Mouse (Mus musculus) kidney, embryonic 15.5 days (tissue): ENCODE results near the gene Ptger3. TPM values are rescaled to one million over a fixed set of nuclear protein-coding genes. Genes with fewer than 3 reads are reported as not detected.

Source experiments
- ATAC-seq: fragments of 200-750 bp; cut with Nextera tagmentation; replicated peaks from 2 replicates; pipeline ENCODE4 v1.8.0; 2017; ENCODE audit warnings: moderate TSS enrichment; ENCODE audit not compliant: low FRiP score
- H3K27ac ChIP-seq: fragments of 300-500 bp; sonication (generic); 2 replicates; pipeline ENCODE4 v1.5.1; 2015; ENCODE audit warnings: mild to moderate bottlenecking, inconsistent platforms
- H3K27me3 ChIP-seq: fragments of 300-500 bp; sonication (generic); 2 replicates; pipeline ENCODE4 v1.6.1; 2015; ENCODE audit warnings: inconsistent platforms
- H3K36me3 ChIP-seq: fragments of 300-500 bp; sonication (generic); 2 replicates; pipeline ENCODE4 v1.6.1; 2015; ENCODE audit warnings: inconsistent platforms
- H3K4me1 ChIP-seq: fragments of 300-500 bp; sonication (generic); 2 replicates; pipeline ENCODE4 v1.6.1; 2015; ENCODE audit warnings: inconsistent platforms
- H3K4me2 ChIP-seq: fragments of 300-500 bp; sonication (generic); 2 replicates; pipeline ENCODE4 v1.6.1; 2015; ENCODE audit warnings: moderate library complexity, mild to moderate bottlenecking, inconsistent platforms
- H3K4me3 ChIP-seq: fragments of 300-500 bp; sonication (generic); replicated peaks from 2 replicates; pipeline ENCODE4 v1.5.1; 2015; ENCODE audit warnings: mild to moderate bottlenecking, inconsistent platforms
- H3K9ac ChIP-seq: fragments of 300-500 bp; sonication (generic); 2 replicates; pipeline ENCODE4 v1.6.1; 2015; ENCODE audit warnings: mild to moderate bottlenecking, inconsistent platforms
- H3K9me3 ChIP-seq: fragments of 300-500 bp; sonication (generic); replicated peaks from 2 replicates; pipeline ENCODE4 v1.6.1; 2016; ENCODE audit warnings: inconsistent platforms
- WGBS: fragments of 180-500 bp; shearing (Covaris S2); methylation state at CpG from one replicate; pipeline ENCODE4 v1.1.7; 2015; ENCODE audit warnings: mixed read lengths; 5-methylcytosine and 5-hydroxymethylcytosine counted together
- microRNA counts: library from miRNA; unstranded; fragments of <30 nt; microRNA quantifications from one replicate; lab custom pipeline; 2016
- microRNA-seq: library from miRNA; unstranded; fragments of <30 nt; microRNA quantifications from one replicate; pipeline ENCODE4, GENCODE M21; 2016
- polyA plus RNA-seq: library from polyadenylated mRNA; unstranded; fragments of >200 nt; fragmentation: Nextera tagmentation; extraction: Ambion mirVana; gene quantifications from 2 replicates; pipeline ENCODE4 v1.2.1, GENCODE M21; 2015

Gene Ptger3
- polyA plus RNA-seq, 1 experiment from 2014 or later = 7.2 TPM

DNA sequence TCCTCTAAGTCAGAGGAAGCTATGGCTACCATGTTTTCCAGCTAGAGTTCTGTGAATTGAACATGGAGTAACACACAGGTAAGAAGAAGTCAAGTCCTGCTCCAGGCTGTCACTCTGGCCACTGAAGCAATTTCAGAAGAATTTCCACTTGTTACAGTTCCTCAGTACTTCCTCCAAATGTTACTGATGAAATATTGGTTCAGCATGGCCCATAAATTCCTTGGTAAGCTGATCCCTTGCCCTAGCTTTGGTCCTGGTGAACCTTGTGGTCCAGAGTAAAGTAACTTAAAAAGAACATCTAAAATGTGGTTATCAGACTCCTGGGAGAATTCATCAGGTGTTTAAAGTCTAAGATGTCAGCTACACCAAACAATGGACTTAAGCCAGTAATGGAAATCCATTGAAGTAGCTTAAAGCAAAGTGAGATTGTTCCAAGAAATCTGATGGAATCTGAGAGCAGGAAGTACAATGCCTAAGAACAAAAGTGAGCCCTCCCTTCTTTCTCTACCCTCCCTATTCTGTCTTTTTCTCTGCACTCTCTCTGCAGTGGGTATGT is 97.9 kb downstream of the Ptger3 start:
- Histone ChIP-seq H3K9ac (no peak overlapping the region), H3K4me1 (peaks cover 9% of the 10 kb centered on the region; the same call in 1 of the 2 replicates), H3K4me3 (no peak overlapping the region), H3K36me3 (no peaks in the 10 kb centered on the region), H3K4me2 (no peak overlapping the region), H3K27me3 (no peaks in the 10 kb centered on the region), H3K27ac (peak overlapping the region; percentile 51; the same call in 1 of the 2 replicates), H3K9me3 (no peaks in the 10 kb centered on the region)
- peak; percentile 73; the same call in 1 of the 2 replicates for ATAC-seq

DNA sequence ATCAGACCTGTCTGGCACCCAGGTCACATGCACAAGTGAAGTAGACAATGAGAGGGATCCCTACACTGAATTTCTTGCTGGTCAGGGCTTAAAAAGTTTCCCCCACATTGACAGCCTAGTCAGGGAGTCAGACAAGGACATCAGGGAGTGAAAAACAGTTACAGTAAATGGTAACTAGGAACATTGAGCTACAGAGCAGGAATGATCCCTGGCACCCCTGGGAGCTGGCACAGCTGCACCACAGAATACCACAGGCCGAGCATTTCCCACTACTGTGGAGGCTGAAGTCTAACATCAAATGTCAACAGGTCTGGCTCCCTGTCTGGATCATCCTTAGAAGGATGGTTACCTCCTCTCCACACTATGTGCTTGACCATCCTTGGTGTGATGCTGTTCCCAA is 98.8 kb downstream of the Ptger3 start:
- ATAC-seq = no peak
- H3K4me2 ChIP-seq = no peak overlapping the region
- WGBS = 52% methylated on average over 1 of the region's 1 CpGs
- no peaks in the 10 kb centered on the region for H3K36me3 ChIP-seq
- H3K9ac ChIP-seq = no peak overlapping the region
- no peaks in the 10 kb centered on the region for H3K27me3 ChIP-seq
- H3K9me3 ChIP-seq = no peaks in the 10 kb centered on the region
- H3K27ac ChIP-seq = no peak overlapping the region
- H3K4me1 ChIP-seq = peaks cover 9% of the 10 kb centered on the region; the same call in 1 of the 2 replicates
- H3K4me3 ChIP-seq = no peak overlapping the region

DNA sequence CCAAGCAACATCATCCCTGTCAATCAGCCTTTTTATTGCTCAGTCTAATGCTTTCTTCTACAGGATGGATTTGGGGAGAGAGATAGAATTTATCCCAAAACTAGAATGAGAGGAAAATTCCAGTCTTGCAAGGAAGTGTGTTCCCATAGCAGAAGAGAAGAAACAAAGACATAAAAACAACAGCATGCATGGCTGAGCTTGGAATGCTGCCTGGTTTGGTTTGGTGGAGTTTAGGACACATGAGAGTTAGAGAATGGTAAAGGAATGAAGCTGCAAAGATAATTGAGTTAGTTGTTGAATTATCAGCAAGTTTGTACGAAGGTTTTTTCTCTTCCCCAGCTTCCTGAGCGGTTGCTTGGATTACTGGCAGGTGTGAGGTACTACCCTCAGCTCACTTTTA is 99.5 kb downstream of the Ptger3 start:
- Histone ChIP-seq H3K27me3 (no peaks in the 10 kb centered on the region), H3K9me3 (no peaks in the 10 kb centered on the region), H3K9ac (no peak overlapping the region), H3K36me3 (no peaks in the 10 kb centered on the region), H3K4me3 (no peak overlapping the region), H3K27ac (no peak overlapping the region), H3K4me2 (no peak overlapping the region), H3K4me1 (peaks cover 9% of the 10 kb centered on the region; the same call in 1 of the 2 replicates)
- WGBS = 63% methylated on average over 2 of the region's 2 CpGs
- peak; percentile 69 for ATAC-seq

DNA sequence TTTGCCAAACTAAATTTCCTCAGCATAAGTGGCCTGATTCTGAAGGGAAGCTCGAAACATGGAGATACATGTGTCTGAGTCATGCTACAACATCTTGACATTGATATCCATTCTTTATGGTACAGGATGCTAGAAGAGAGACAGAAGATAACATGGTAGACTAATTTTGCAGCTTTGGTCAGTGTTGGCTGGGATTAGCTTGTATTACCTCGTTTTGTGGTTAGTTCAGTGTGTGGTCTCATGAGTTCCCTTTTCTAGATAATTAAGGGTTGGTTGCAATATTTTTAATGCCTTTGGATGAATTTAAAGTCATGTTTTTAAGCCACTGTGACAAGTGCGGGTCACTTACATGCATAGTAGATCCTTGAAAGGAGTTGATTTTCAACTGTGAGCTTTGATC is 119.4 kb downstream of the Ptger3 start:
- H3K4me2 ChIP-seq = no peak overlapping the region
- 81% methylated on average over 3 of the region's 3 CpGs for WGBS
- no peak overlapping the region for H3K4me3 ChIP-seq

DNA sequence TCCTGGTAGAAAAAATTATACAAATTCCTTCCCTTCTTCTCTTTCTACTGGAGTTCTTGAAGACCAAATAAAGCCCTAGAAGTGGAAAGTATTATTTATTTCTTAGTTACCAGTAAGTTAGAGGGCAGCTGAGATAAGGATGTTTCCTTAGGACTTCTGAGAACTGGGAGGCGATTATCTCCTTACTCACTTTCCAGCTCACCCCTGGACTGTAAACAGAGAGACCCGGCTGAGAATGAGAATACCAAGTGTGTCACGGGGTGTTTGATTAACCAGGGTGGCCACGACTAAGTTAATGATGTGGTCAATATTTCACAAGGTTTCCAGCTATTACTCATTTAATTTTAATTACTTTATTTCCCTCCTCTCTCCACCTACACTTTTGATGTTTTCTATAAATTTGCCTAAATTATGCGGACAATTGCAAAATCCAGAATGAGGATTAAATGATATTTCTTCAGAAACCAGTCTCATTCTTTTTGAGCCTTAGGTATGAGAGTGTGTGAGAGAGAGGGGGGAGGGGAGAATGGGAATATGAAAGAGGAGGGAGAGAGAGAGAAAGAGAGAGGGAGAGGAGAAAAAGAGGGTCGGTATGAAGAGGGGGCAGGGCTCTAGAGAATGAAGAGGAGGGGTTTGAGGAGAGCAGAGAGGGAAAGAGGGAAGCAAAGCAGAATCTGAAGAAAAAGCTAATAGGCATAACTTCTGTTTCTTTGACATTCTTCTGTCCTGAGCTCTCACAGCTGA is 121.9 kb downstream of the Ptger3 start:
- Histone ChIP-seq H3K36me3 (no peaks in the 10 kb centered on the region), H3K4me1 (no peaks in the 10 kb centered on the region), H3K27me3 (no peaks in the 10 kb centered on the region), H3K27ac (no peak overlapping the region), H3K4me2 (no peak overlapping the region), H3K9ac (no peak overlapping the region), H3K4me3 (no peak overlapping the region), H3K9me3 (no peaks in the 10 kb centered on the region)
- peak; percentile 86 for ATAC-seq
- 48% methylated on average over 6 of the region's 6 CpGs for WGBS

More for the DNA sequence above, 119.4 kb downstream of the Ptger3 start:
- Histone ChIP-seq H3K9me3 (no peaks in the 10 kb centered on the region), H3K27me3 (no peaks in the 10 kb centered on the region), H3K36me3 (no peaks in the 10 kb centered on the region), H3K27ac (no peak overlapping the region), H3K4me1 (no peaks in the 10 kb centered on the region), H3K9ac (no peak overlapping the region)
- ATAC-seq = no peak

MicroRNAs encoded within 50 kb of the gene (microRNA counts, 519-probe panel; counts per million panel counts)
- microRNA mmu-miR-186 (lab: Ali Mortazavi, UCI) = 2,734 counts per million, percentile 66 among the panel's probes with 10 or more counts

Small RNA genes lying within 50 kb of the gene (microRNA-seq; reads per million reads assigned to microRNA genes)
- gene Mir186 = 346 reads per million, percentile 70 among the genes with 10 or more reads in this experiment

Other genes starting within 250 kb of the Ptger3 start
- gene Zranb2, start 32.7 kb upstream of the Ptger3 start, polyA plus RNA-seq = 99.5 and 107 TPM in 2 replicates